Mouse (Mus musculus) erythroblast, embryonic 14.5 days (primary cell): ENCODE results near the gene Smyd2. TPM values are rescaled to one million over a fixed set of nuclear protein-coding genes. Genes with fewer than 3 reads are reported as not detected.

Experiments used
- H3K27me3 ChIP-seq: 2 replicates; pipeline ENCODE4 v1.6.1; 2012; ENCODE audit warnings: inconsistent platforms; ENCODE audit not compliant: control insufficient read depth
- H3K36me3 ChIP-seq: 2 replicates; pipeline ENCODE4 v1.6.1; 2012; ENCODE audit warnings: mild to moderate bottlenecking, inconsistent platforms; ENCODE audit not compliant: control insufficient read depth
- H3K4me1 ChIP-seq: 2 replicates; pipeline ENCODE4 v1.6.1; 2012; ENCODE audit warnings: inconsistent platforms; ENCODE audit not compliant: control insufficient read depth
- H3K4me3 ChIP-seq: replicated peaks from 2 replicates; pipeline ENCODE3; 2012; ENCODE audit warnings: moderate library complexity, mild to moderate bottlenecking, inconsistent platforms
- H3K9me3 ChIP-seq: 2 replicates; pipeline ENCODE4 v1.6.1; 2012; ENCODE audit warnings: low read length, inconsistent platforms, mixed read lengths; ENCODE audit not compliant: control insufficient read depth
- GATA1 ChIP-seq: IDR thresholded peaks from 2 replicates; pipeline ENCODE4 v1.6.1; 2012; ENCODE audit warnings: low read length, inconsistent platforms, mixed read lengths
- TAL1 ChIP-seq: IDR thresholded peaks from 3 replicates; pipeline ENCODE4 v1.6.1; 2012; ENCODE audit warnings: low read length, inconsistent platforms, mixed read lengths
- polyA plus RNA-seq: library from polyadenylated mRNA; stranded (reverse); fragments of >175 nt; gene quantifications from 2 replicates; pipeline ENCODE4 v1.2.3, GENCODE M21; 2012

The Smyd2 gene
- polyA plus RNA-seq, 1 experiment = 0.27 TPM

- TF ChIP-seq TAL1 = no peak; the same call in 2 of the 3 replicates
- no peak for TF ChIP-seq GATA1
- no peaks in the 10 kb centered on the region for H3K36me3 ChIP-seq
- no peaks in the 10 kb centered on the region for H3K27me3 ChIP-seq
- H3K9me3 ChIP-seq = no peaks in the 10 kb centered on the region
- no peak overlapping the region for H3K4me3 ChIP-seq
- peaks cover 25% of the 10 kb centered on the region for H3K4me1 ChIP-seq
Observed at GRCm38 (mm10) chr1:189830797-189831232, 91.3 kb downstream of the Smyd2 start.

Other genes starting within 250 kb of the Smyd2 start
- 3.7 and 3.9 TPM in 2 replicates for gene Cenpf, start 234.3 kb downstream of the Smyd2 start, polyA plus RNA-seq
- 0.01 TPM in 1 of 2 replicates, not detected in the other for gene Ptpn14, start 194.1 kb downstream of the Smyd2 start, polyA plus RNA-seq
- gene Prox1, start 248.4 kb upstream of the Smyd2 start, polyA plus RNA-seq = 0.01 and 0.03 TPM in 2 replicates